Mouse (Mus musculus) embryo, embryonic 10 days (tissue): ENCODE measurements around the gene Tbc1d9.
"Not testable (repeated sequence)": the region's sequence is repeated elsewhere in the genome, so short reads cannot be mapped to it uniquely, and the experiment has no call there.

ENCODE experiments used
- DNase-seq: peaks from one replicate; pipeline ENCODE4 v3.0.0-alpha.2; 2015; ENCODE audit warnings: low spot score

The Tbc1d9 gene

DNA sequence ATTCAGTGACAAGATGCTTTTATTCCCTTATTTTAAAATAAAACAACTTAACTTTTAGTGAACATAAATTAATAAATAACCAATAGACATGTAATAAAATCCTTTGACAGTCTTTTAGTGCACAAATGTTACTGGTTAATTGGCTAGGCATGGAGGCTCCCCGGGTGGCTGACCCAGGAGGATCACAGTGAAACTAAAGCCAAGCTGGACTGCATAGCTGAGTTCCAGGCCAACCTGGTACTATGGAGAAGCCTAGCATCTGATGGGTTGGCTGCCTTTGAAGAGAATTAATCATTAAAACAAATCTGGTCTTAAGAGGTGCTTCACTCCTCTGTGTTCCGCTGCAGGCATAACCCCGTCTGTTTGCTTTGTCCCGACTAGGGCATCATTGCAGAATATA is 67.9 kb downstream of the Tbc1d9 start:
- DNase-seq, result no peak

DNA sequence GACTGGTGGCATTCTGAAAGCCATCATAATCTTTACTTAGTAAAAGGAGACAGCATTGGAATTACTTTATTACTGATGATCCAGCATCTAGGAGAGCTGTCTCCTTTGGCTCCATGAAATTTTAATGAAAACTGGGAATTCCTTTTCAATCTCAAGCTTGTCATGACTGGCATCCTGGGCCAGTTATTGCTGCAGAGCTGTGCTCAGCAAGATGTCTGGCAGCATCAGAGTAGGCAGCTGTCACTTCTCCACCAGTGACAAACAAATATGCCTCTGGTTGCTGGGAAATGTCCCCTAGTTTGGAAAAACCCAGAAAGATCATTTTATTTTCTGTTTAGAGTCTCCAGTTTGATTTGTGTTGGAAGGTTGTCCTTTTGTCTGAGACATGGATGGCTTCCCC is 74.2 kb downstream of the Tbc1d9 start:
- DNase-seq, result no peak

DNA sequence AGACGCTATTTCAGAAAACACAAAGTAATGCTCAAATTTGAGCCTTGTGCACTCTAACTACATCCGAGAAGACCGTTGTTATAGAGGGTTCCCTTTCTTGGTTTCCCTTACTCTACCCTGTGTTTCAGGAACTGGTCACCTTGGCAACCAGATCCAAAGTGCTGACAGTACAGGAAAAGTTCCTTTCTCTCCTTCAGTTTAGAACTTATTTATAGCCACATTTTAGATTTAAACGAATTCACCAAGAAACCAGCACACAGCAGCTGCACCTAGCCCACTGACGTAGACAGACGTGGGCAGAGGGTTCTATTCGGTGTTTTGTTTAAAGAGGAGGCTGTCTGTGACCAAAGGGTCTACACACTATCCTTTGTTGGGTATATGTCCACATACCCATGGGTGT is 79.0 kb downstream of the Tbc1d9 start:
- DNase-seq, result no peak

DNA sequence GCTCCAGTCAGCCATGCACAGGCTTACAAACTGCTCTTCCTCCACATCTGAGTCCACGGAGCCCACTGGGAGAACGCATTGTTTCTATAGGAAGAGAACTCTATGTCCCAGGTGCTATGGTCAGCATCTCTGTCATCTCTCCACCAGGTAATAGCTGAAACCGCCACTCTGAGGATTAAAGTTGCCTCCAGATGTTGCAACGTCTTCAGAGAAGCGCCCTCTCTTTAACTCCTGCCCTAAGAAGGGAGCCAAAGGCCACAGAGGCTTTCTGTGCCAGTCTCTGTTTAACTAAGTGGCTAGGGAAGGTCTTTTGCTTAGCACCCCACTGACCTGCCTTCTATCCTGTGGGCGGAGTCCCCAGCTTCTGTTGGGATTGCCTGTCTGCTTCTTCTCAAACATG is 85.7 kb downstream of the Tbc1d9 start:
- no peak for DNase-seq

DNA sequence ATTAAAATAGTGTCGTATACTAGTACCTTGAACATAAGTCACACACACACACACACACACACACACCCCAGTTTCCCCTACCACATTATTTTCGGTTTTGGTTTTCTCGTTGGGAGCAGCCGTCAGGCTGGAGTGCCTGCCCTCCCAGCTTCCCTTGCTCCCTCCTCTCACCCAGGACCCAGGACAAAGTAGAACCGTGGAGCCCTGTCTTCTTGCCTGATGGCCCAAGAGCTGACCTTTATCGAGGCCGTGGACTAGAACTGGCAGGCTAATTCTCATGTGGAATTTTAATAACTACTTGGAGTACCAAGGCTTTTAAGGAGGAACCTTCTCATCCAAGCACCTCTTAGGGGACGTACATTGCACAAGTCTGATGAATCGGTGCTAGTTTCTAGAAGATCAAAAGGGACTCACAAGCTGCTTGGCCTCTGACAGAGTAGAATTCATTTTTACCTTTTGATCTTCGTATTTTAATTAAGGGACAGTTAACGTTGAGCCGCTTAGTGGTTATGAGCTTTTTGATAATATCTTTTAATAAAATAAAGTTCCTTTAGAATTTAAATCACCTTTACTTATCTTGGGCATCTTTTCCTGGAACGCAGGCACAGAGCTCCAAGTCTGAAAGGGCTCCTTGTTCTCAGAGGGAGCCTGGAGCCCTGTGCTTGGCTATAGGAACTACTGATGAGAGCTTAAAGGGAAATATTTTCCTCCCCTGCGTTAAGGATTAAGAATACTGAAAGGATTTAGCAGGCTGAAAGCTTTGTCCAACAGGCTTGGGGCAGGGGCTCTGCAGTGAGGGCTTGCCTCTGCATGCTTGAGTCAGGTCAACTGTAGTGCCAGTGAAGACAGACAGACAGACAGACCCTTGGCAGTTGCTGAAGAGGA is 86.5 kb downstream of the Tbc1d9 start:
- no peak for DNase-seq

DNA sequence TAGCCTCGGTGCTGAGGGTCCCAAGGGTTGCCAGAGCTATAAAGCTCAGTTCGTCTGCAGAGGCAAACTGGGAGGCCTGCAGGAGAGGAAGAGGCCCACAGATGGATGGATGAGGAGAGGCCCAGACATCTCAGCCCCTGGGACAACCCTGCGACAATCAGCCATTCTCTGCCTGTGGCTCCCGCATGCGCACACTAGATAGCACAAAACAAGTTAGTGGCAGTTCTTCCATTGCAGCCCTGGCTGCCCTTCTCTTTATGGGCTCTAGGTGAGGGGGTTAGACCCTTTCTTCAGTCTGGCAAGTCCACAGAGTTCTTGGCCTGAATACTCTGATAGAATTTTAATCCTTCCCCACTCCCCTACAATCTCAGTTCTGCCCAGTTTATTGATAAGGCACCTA is 87.6 kb downstream of the Tbc1d9 start:
- no peak for DNase-seq

DNA sequence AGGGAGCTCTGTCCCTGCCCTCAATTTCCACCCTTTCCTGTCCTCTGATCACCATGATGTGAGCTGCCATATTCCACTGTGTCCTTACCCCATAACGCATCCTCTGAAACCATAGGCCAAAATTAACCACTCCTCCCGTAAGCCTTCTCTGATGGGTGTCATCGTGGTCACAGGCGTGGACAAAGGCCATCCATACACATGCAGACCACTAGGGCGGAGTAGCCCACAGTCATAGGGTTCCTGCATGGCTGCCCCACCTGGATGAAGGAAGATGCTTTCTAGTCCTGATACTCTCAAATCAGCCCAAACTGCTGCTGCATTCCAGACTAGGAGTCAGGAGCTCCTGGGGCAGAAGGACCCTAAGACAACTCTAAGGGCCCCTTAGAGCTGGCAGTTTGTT is 92.5 kb downstream of the Tbc1d9 start:
- no peak for DNase-seq

DNA sequence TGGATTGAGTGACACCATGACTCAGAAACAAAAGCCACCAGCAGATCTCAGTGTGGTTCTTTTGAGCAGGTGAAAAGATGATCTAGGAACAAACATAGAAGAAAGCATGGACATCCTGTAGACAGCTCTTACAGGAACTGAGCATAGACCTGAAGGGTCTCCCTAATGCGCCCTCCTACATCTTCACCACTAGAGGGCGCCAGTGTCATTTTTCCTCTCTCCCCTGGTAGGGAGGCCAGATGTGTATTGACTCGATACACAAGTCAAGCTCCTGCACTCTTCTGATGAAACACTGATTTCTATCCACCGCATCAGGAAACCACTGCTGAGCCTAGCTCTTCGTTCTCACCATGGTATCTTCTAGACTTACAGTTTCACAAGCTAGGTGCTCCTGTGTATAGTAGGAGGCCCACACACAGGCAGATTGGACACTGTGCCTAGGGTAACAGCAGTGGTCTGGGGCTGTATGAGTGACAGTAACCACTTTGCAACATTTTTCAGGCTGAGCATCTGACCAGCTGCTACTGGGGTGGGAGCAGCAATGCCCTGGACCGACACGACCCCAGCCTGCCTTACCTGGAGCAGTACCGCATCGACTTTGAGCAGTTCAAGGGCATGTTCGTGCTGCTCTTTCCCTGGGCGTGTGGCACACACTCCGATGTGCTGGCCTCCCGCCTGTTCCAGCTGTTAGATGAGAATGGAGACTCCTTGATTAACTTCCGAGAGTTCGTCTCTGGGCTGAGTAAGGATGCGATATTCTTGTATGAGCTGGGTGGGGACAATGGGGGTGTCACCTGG is 95.5 kb downstream of the Tbc1d9 start:
- DNase-seq, result peak; percentile 79

DNA sequence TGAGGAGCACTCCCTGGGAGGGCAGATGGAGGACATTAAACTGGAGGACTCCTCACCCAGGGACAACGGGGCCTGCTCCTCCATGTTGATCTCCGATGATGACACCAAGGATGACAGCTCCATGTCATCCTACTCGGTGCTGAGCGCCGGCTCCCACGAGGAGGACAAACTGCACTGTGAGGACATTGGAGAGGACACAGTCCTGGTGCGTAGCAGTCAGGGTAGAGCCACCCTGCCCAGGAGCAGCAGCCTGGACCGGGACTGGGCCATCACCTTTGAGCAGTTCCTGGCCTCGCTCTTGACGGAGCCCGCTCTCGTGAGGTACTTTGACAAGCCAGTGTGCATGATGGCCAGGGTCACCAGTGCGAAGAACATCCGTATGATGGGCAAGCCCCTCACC is 106.0 kb downstream of the Tbc1d9 start:
- DNase-seq, result no peak

DNA sequence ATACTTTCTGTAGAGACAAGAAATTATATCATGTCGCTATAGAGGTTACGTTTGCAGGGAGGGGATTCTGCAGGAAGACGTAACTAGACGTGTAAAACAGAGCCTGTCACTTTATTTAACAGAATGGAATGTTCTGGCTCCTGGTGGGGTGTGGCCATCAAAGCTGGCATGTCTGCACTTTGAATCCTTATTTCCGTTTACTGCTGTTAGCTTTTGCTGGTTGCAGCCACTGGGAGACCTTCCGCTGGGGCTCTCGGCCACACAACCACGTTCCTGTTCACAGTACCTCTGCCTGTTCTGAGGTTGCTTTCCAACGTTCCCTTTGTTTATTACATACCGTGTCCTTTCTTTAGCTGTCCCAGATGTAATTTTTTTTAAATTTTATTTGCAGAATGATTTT is 107.3 kb downstream of the Tbc1d9 start:
- no peak for DNase-seq

DNA sequence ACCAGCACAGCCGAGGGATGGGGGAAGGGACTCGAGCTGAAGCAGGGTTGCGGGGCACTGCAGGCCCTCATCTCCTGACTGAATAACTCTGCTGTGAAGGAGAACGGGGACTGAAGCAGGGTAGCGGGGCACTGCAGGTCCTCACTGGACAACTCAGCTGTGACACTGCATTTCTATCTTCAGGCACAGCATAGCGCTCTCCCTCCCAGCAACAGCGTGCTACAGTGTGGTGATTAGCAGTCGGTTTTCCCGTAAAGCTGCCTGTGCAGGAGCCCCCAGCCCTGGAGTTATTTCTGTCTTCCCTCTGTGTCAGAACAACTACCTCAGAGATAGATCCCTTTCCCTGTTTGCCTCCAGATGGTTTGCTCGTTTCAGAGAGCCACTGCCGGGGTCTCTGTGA is 109.3 kb downstream of the Tbc1d9 start:
- DNase-seq, result peak; percentile 18

DNA sequence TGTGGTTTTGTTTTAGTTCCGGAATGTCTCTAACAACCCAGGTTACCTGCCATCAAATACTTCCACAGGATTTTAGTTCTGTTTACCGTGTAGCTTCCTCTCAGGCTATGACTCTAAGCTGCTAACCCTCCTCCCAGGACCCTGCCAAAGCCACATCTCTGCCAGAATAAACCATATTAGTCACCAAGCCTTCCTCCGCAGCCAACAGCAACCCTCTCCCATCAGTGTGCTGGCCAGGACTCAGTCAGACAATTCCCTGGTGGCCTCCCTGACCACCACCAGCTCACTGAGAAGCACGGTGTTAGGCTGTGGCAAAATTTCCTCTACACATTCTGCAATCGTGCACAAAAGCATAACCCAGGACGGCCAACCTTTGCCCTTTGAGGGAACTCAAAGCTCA is 113.3 kb downstream of the Tbc1d9 start:
- DNase-seq, result no peak

DNA sequence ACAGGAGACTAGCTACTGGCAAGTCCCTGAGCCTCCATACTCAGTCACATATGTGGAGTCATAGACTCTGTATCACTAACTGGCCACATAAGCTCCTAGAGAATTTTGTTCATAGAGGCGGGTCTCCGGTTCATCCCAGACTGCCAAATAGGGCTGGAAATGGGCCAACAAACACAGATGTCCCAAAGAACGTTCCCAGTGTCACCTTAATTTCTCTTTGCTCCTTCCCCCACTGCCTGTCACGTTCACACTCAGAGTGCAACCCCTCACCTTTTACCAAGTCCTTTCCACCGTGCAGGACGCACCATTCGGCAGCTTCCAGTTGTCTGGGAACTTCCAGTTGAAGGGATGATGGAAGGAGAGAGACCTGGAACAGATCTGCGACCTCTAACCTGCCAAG is 120.2 kb downstream of the Tbc1d9 start:
- no peak for DNase-seq

DNA sequence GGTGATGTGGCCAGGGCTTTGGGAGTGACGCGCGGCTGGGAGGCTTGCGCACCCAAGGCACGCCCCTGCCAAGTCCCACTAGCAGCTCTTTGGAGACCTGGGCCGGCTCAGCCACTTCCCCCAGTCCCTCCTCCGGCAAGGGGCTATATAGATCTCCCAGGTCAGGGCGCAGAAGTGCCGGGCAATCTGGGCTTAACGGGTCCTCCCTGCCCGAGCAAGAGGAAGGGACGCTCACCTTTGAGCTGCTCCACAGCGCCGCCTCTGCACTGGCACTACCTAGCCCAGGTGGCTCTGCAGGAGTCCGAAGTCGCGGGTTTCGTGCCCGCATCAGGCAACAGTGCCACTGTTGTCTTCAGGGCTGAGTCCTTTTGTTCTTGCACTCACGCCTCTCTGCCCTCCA is 125.0 kb downstream of the Tbc1d9 start, which contains the start of gene Ucp1:
Ucp1 (plus strand) TSS at position 177 of the 400 bp plus-strand sequence.
- peak; percentile 13 for DNase-seq

DNA sequence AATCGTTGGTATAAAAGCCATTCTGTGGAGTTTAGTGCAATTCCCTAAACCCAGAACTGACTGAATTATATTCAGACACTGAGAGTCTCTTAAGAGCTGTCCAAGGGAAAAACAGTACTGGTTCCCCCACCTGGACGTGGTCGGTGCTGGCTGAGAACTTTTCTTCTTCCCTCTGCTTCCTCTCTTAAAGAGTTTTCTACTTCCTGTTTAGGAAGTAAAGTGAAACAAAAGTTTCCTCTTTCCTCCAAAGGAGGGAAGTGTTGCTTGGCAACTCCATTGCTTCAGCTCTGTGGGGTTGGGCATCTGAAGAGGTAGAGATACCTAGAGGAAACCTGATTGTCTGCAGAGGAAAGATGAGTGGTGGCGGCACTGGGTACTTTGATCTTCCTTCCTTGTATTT is 132.2 kb downstream of the Tbc1d9 start:
- DNase-seq, result no peak

DNA sequence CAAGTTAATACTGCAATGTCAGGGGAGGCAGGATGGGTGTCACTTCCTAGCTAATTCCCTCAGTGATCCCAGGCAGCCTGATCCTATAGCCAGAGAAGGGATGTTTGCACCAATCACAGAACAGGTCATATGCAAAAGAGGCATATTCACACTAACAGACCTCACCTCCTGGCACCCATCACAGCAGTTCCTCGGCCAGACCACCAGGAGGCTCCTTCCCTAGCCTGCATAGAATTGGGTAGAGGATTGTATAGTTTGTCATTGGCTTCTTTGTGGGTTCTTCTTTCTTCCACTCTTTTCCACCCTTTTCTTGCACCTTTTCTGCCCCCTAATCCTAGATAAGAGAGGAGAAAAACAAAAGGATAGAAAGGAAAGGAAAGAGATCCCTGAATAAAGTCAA is 135.0 kb downstream of the Tbc1d9 start:
- no peak for DNase-seq

DNA sequence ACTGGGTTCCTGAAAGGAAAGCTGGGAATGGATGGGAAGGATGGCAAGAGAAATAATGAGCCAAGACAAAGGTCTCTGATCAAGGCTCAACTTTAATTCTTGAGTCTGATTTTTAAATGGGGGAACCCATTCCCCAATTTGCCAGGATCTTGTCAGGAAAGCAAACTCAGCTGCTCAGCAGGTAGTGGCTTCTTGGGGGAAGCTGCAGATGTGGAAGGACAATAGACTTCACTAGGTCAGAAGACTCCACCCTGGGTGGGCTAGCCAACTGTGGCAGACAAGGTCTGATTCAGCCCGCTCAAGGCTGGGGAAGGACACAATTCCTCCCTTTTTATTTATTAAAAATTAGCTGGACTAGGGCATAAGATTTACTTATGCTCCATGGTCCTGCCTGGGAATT is 139.8 kb downstream of the Tbc1d9 start:
- no peak for DNase-seq

DNA sequence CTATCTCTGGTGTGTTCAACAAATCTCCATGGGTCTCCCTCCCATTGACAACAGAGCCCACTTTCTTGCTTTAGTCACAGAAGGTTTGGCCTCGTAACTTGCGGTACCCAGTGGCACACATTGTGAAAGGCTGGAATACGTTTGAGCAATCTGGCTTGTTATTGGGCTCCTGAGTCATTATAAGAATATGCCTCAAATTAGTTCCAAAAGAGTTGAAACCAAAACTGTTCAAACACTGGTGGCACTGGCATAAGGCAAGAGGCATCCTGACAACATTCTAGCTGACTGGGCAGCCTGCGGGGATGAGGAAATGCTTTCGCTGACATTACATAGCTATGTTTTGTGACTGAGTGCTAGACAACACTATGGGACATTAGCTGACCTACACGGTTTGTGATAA is 144.7 kb downstream of the Tbc1d9 start:
- no peak for DNase-seq

DNA sequence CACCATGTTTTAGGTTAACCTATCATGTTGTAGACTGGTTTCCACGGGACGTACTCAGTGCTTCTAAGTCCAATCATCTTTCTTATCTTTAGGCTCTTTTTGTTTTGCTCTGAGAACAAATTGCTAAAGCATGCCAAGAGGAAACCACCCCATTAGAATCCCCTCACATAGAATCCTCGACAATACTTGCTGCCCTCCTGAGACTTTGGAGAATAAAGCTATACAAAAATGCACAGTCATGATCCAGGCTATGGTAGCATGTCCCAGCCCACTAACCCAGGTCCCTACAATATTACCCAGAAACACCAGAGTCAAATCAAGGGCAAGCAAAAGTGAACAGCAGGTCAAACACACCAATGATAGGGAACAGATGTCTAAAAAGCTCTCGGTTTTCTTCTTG is 149.9 kb downstream of the Tbc1d9 start:
- not testable (repeated sequence) for DNase-seq

DNA sequence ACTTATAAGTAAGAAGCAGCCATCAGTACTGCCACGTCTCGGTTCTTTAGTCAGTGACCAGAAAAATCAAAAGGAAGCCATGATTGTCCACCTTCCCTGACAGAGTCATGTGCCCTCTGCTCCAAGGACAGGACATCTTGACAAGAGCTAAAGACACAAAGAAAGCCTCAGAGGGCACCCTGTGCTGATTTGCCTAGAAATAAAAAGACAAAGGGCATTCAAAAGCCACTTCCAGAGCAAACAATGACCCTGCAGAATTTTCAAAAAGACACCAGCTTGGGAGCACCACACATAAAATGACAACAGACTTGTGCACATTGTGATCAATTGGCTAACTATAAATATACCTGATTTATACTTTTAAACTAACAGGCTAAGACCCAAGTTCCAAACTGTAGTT is 150.5 kb downstream of the Tbc1d9 start:
- DNase-seq, result no peak

DNA sequence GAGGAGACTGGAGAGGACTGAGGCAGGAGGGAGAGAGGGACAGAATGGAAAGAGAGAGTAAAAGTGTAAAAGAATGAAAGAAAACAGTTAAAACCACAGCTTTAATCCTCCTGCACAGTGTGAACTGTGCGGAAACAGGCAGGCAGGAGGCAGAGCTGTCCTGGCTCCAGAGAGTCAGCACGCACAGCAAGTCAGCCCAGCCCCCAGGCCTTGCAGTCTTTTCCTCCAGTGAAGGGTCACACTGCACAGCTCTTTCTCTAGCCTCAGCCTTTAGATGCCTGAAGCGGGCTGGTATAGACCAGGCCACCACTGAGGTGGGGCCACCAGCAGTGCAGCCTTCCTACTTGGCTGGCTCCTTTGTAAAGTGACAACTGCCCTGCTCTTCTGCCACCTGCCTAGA is 155.4 kb downstream of the Tbc1d9 start:
- no peak for DNase-seq

DNA sequence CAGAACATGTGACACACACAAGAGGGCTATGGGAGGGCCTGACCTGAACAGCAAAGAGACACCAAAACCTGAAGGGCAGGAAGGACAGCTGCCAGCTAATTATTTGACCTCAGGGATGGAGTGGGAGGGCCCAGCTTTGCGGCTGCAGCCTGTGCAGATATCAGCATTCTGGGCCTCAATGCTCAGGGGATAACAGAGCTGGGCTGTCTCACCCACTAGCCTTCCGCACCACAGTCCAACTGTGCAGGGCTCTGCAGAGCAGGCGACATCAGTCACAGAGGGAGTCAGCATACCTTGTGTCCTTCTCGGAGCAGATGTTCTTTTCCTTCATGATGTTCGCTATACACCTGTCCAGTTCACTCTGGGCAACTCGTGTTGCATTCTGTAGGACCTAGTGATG is 157.2 kb downstream of the Tbc1d9 start:
- no peak for DNase-seq
